Comparison of ENCODE assay signal across 25 mouse cellular contexts in genomic region chr5:16101820-16102219, GRCm38 (mm10).
"Had no signal": no experiment of that assay in that cellular context is flagged by ENCODE, and none has a peak within 500 bp of the region (broad histone marks: within the 10 kb centered on the region; RNA-seq: fewer than 3 reads in every experiment).

No protein-coding gene starts in this region.

- H3K27me3 ChIP-seq: heart, embryonic 12.5 days; hindbrain, embryonic 12.5 days; intestine, embryonic 15.5 days; limb, embryonic 12.5 days had no signal

- H3K4me2 ChIP-seq: heart, embryonic 12.5 days; hindbrain, embryonic 12.5 days; hindbrain, embryonic 14.5 days; intestine, embryonic 15.5 days; limb, embryonic 12.5 days had no signal

- H3K27ac ChIP-seq: gastrocnemius, adult 2 months; heart, embryonic 10.5 days; hindbrain, embryonic 10.5 days; hindbrain, embryonic 12.5 days; hindbrain, embryonic 14.5 days; intestine, embryonic 15.5 days; layer of hippocampus, adult 2 months; left cerebral cortex, adult 2 months; limb, embryonic 10.5 days; limb, embryonic 12.5 days had no signal

- H3K4me3 ChIP-seq: gastrocnemius, adult 2 months; heart, embryonic 10.5 days; heart, embryonic 12.5 days; hindbrain, embryonic 10.5 days; hindbrain, embryonic 12.5 days; intestine, embryonic 15.5 days; layer of hippocampus, adult 2 months; left cerebral cortex, adult 2 months; limb, embryonic 10.5 days; limb, embryonic 12.5 days had no signal

- H3K9me3 ChIP-seq: heart, embryonic 10.5 days; heart, embryonic 12.5 days; hindbrain, embryonic 10.5 days; hindbrain, embryonic 12.5 days; intestine, embryonic 15.5 days; limb, embryonic 10.5 days; limb, embryonic 12.5 days had no signal

- DNase-seq: gastrocnemius, adult 2 months; gastrocnemius, postnatal 10 days; gastrocnemius, postnatal 25 days; heart, adult 18-20 months; heart, postnatal 10 days; heart, postnatal 4 days; kidney, adult 18-20 months; kidney, adult 8-10 months; kidney, postnatal 10 days; kidney, postnatal 25 days; kidney, postnatal 4 days; liver had no signal

- H3K36me3 ChIP-seq: heart, embryonic 10.5 days; heart, embryonic 12.5 days; hindbrain, embryonic 10.5 days; hindbrain, embryonic 12.5 days; intestine, embryonic 15.5 days; limb, embryonic 10.5 days; limb, embryonic 12.5 days had no signal

- H3K4me1 ChIP-seq: heart, embryonic 10.5 days; heart, embryonic 12.5 days; hindbrain, embryonic 10.5 days; hindbrain, embryonic 12.5 days; intestine, embryonic 15.5 days; limb, embryonic 10.5 days had no signal

- H3K9ac ChIP-seq: heart, embryonic 12.5 days; hindbrain, embryonic 12.5 days; hindbrain, embryonic 14.5 days; intestine, embryonic 15.5 days; limb, embryonic 12.5 days had no signal

- ATAC-seq: hindbrain, embryonic 16.5 days; inflammation-experienced regulatory T-cells, adult 6 months; intestine, embryonic 15.5 days; intestine, postnatal 0 days had no signal
